Mouse (Mus musculus) hindbrain, embryonic 15.5 days (tissue): ENCODE data around the gene Bex6. TPM values are rescaled to one million over a fixed set of nuclear protein-coding genes. Genes with fewer than 3 reads are reported as not detected.

Source experiments
- ATAC-seq: fragments of 200-750 bp; cut with Nextera tagmentation; 2 replicates; pipeline ENCODE4 v1.8.0; 2017; ENCODE audit warnings: low read depth, moderate number of reproducible peaks, moderate TSS enrichment; ENCODE audit not compliant: low FRiP score
- H3K27ac ChIP-seq: fragments of 300-500 bp; sonication (generic); replicated peaks from 2 replicates; pipeline ENCODE4 v1.5.1; 2015; ENCODE audit warnings: mild to moderate bottlenecking, inconsistent platforms
- H3K27me3 ChIP-seq: fragments of 300-500 bp; sonication (generic); 2 replicates; pipeline ENCODE4 v1.6.1; 2015; ENCODE audit warnings: control low read depth, inconsistent platforms
- H3K36me3 ChIP-seq: fragments of 300-500 bp; sonication (generic); 2 replicates; pipeline ENCODE4 v1.6.1; 2015; ENCODE audit warnings: control low read depth, inconsistent platforms
- H3K4me1 ChIP-seq: fragments of 300-500 bp; sonication (generic); replicated peaks from 2 replicates; pipeline ENCODE4 v1.6.1; 2015; ENCODE audit warnings: control low read depth, inconsistent platforms
- H3K4me2 ChIP-seq: fragments of 300-500 bp; sonication (generic); 2 replicates; pipeline ENCODE4 v1.6.1; 2015; ENCODE audit warnings: moderate library complexity, mild to moderate bottlenecking, inconsistent platforms
- H3K4me3 ChIP-seq: fragments of 300-500 bp; sonication (generic); 2 replicates; pipeline ENCODE4 v1.5.1; 2015; ENCODE audit warnings: mild to moderate bottlenecking, inconsistent platforms
- H3K9ac ChIP-seq: fragments of 300-500 bp; sonication (generic); 2 replicates; pipeline ENCODE4 v1.6.1; 2015; ENCODE audit warnings: inconsistent platforms
- H3K9me3 ChIP-seq: fragments of 300-500 bp; sonication (generic); 2 replicates; pipeline ENCODE4 v1.6.1; 2016; ENCODE audit warnings: control low read depth, inconsistent platforms
- WGBS: fragments of 180-500 bp; shearing (Covaris S2); methylation state at CpG from one replicate; pipeline ENCODE4 v1.1.7; 2015; 5-methylcytosine and 5-hydroxymethylcytosine counted together
- polyA plus RNA-seq: library from polyadenylated mRNA; unstranded; fragments of >200 nt; fragmentation: Nextera tagmentation; extraction: Ambion mirVana; gene quantifications from 2 replicates; pipeline ENCODE4 v1.2.1, GENCODE M21; 2015

The Bex6 gene
- polyA plus RNA-seq, result not detected in 2 replicates

DNA sequence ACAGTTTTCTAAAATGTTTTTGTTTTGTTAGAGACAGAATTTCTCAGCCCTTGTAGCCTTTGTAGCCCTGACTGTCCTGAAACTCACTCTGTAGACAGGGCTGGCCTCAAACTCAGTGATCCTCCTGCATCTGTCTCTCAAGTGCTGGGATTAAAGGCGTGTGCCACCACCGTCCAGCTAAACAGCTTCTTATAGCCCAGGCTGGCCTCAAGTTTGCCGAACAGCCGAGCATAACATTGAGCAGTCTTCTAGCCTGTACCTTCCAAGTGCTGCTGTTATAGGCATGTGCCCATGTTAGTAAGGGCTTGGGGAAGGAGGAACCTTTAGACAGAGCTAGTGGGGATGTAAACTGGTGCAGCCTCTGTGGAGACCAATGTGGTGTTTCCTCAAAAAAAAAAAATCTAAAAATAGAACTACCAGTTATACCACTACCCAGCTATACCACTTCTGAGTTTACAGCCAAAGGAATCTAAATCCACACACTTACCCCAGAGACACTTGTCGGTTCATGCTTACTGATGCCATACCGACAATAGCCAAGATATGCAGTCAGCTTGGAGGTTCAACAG lies at the start of gene Bex6:
TSS of gene Bex6 (plus strand) at position 491 of the 569 bp plus-strand sequence.
- no peak within 1 kb of the TSS for H3K4me3 ChIP-seq
- whole genome bisulfite sequencing, result 89% methylated on average over 6 of the region's 6 CpGs

DNA sequence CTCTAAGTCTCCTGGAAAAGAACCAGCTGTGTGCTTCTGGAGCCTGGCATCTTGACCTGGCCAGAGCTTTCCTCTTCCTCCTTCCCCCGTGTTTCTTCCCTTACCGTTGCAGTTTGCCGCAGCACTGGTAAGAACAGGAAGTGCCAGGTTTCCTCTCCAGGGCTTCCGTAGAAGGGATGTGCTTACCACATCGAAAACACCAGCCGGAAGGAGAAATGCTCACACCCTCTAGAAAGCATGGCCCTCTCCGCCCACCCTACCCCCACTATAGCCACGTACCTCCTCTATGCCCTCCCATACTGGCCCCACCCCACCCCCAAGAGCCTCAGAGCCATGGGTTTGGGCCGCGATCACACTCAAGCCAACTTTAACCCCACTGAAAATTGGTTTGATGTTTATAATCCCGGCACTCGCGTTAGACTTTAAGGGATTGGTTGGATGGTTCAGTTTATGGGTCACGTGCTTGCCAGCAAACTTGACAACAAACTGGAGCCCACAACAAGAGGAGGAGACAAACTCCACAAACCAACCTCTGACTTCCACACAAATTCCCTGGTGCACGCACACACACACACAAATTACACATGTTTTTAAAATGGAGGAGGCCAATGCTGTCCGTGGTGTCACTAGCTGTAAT lies 49.3 kb upstream of the Bex6 start:
- ATAC-seq, result no peak
- Histone ChIP-seq H3K9ac (no peak overlapping the region), H3K27me3 (no peaks in the 10 kb centered on the region), H3K4me3 (no peak overlapping the region), H3K9me3 (no peaks in the 10 kb centered on the region), H3K4me2 (no peak overlapping the region), H3K27ac (no peak overlapping the region), H3K36me3 (no peaks in the 10 kb centered on the region), H3K4me1 (no peaks in the 10 kb centered on the region)
- WGBS, result 76% methylated on average over 16 of the region's 16 CpGs

More for the DNA sequence above, at the start of gene Bex6:
- no peak within 1 kb of the TSS for H3K27ac ChIP-seq
- H3K9ac ChIP-seq, result no peak within 1 kb of the TSS
- ATAC-seq, result no peak
- no peaks in the 10 kb centered on the region for H3K27me3 ChIP-seq
- no peaks in the 10 kb centered on the region for H3K4me1 ChIP-seq
- H3K36me3 ChIP-seq, result no peaks in the 10 kb centered on the region
- no peaks in the 10 kb centered on the region for H3K9me3 ChIP-seq
- no peak within 1 kb of the TSS for H3K4me2 ChIP-seq

DNA sequence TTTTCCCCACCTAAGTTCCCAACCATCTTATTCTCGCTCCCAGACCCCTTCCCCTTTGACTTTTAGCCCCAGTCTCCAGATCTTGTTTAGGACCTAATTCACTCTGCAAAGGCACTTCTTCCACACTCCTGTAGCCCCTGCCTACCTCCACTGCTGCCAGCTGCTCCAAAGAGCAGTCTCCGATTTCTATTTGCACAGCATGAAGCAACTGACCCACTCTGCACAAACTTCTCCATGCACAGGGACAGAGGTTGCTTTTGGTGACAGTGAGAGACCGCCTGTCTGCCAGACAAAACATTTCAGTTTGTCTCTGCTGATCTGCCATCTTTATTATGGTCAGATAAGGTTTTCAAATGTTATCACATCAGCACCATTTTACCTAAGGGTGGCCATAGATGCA lies 46.5 kb upstream of the Bex6 start:
- Histone ChIP-seq H3K36me3 (no peaks in the 10 kb centered on the region), H3K4me2 (no peak overlapping the region)

DNA sequence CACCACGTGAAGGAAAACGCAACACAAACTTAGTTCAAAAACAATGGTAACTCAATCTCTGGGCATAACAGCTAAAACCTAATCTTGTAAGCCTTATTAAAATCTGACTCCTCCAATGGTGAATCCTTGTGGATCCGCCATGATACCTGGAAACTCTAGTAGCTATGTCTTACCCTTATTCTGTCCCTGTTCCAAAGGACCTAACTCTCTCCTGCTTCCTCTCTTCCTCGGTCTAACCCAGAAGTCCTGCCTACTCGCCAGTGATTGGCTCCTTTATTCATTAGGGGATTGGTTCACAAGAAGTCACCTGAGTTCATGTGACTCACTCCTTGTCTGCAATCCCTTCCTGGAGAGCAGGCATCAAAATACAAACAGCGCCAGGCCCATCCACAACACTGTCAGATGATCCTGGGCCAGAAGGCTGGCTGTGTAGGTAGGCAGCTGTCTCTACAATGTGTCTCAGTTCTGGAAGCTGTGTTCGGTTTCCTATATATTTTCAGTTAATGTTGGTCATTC lies 43.7 kb upstream of the Bex6 start:
- H3K9ac ChIP-seq, result no peak overlapping the region
- WGBS, result 83% methylated on average over 7 of the region's 7 CpGs
- H3K4me3 ChIP-seq, result no peak overlapping the region
- H3K27me3 ChIP-seq, result no peaks in the 10 kb centered on the region
- no peaks in the 10 kb centered on the region for H3K4me1 ChIP-seq
- no peaks in the 10 kb centered on the region for H3K9me3 ChIP-seq
- no peaks in the 10 kb centered on the region for H3K36me3 ChIP-seq
- H3K4me2 ChIP-seq, result no peak overlapping the region
- H3K27ac ChIP-seq, result no peak overlapping the region
- no peak for ATAC-seq

More for the DNA sequence above, 46.5 kb upstream of the Bex6 start:
- Histone ChIP-seq H3K4me3 (no peak overlapping the region), H3K9me3 (no peaks in the 10 kb centered on the region), H3K27me3 (no peaks in the 10 kb centered on the region), H3K4me1 (no peaks in the 10 kb centered on the region), H3K27ac (no peak overlapping the region), H3K9ac (no peak overlapping the region)
- ATAC-seq, result no peak
- 93% methylated on average over 3 of the region's 3 CpGs for WGBS

DNA sequence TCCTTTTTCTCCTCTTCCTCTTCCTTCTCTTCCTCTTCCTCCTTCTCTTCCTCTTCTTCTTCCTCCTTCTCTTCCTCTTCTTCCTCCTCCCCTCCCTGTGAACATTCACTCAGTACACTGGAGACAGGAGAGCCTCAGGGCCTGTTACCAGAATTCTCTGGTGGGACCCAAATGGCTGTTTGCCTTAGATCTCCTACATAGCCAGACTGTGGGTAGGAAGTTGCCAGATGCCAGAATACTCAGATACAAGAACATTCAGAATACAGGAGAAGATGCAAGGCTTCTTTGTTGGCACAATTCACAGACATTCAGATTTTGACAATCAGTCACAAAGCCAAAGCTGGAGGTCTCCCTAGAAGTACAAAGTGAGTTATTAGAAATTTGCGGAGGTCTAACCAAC lies 40.7 kb upstream of the Bex6 start:
- Histone ChIP-seq H3K36me3 (no peaks in the 10 kb centered on the region), H3K4me3 (no peak overlapping the region), H3K27ac (no peak overlapping the region), H3K4me2 (no peak overlapping the region), H3K9ac (no peak overlapping the region), H3K9me3 (no peaks in the 10 kb centered on the region), H3K27me3 (no peaks in the 10 kb centered on the region), H3K4me1 (no peaks in the 10 kb centered on the region)
- ATAC-seq, result no peak
- 98% methylated on average over 1 of the region's 1 CpGs for WGBS

DNA sequence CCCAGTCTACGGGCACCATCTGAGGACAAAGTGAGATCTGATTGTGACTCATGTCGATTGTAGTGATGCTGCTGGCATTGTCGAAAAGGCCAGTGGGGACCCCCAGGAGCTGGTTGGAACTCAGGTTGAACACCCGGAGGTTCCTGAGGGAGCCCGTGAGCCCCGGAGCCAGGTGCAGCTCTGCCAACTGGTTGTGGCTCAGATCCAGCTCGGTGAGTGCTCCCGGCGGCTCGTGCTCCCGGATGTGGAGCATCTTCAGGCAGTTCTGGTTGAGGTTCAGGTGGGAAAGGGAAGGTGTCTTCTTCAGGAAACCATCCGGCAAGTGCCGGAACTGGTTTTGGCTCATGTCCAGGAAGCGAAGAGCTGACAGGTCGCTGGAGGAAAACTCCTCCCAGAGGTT lies 35.9 kb upstream of the Bex6 start:
- H3K36me3 ChIP-seq, result no peaks in the 10 kb centered on the region
- no peak overlapping the region for H3K4me3 ChIP-seq
- 96% methylated on average over 15 of the region's 15 CpGs for WGBS
- no peaks in the 10 kb centered on the region for H3K27me3 ChIP-seq
- H3K9ac ChIP-seq, result no peak overlapping the region
- H3K27ac ChIP-seq, result no peak overlapping the region
- no peaks in the 10 kb centered on the region; the same call in 1 of the 2 replicates for H3K4me1 ChIP-seq
- H3K9me3 ChIP-seq, result no peaks in the 10 kb centered on the region
- H3K4me2 ChIP-seq, result no peak overlapping the region
- no peak for ATAC-seq

DNA sequence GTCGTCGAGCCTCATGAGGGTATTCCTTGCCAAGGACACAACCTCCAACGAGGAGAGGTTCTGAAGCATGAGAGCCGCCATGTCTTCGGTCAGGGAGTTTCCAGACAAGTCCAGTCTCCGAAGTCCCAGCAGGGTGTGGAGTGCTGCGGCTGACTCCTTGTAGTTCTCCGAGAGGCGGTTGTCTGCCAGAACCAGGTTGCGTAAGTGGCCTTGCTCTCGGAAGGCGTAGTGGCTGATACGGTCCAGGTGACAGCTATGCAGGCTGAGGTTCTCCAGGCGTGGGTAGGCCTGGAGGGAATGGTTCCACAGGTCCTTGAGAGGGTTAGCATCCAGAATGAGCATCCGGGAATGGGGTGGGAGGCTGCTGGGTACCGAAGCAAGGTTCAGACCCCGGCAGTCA lies 35.0 kb upstream of the Bex6 start:
- Histone ChIP-seq H3K4me2 (no peak overlapping the region), H3K27me3 (no peaks in the 10 kb centered on the region), H3K9ac (no peak overlapping the region), H3K27ac (no peak overlapping the region), H3K4me3 (no peak overlapping the region), H3K9me3 (no peaks in the 10 kb centered on the region), H3K4me1 (no peaks in the 10 kb centered on the region; the same call in 1 of the 2 replicates), H3K36me3 (no peaks in the 10 kb centered on the region)
- ATAC-seq, result no peak
- 93% methylated on average over 17 of the region's 17 CpGs for WGBS

DNA sequence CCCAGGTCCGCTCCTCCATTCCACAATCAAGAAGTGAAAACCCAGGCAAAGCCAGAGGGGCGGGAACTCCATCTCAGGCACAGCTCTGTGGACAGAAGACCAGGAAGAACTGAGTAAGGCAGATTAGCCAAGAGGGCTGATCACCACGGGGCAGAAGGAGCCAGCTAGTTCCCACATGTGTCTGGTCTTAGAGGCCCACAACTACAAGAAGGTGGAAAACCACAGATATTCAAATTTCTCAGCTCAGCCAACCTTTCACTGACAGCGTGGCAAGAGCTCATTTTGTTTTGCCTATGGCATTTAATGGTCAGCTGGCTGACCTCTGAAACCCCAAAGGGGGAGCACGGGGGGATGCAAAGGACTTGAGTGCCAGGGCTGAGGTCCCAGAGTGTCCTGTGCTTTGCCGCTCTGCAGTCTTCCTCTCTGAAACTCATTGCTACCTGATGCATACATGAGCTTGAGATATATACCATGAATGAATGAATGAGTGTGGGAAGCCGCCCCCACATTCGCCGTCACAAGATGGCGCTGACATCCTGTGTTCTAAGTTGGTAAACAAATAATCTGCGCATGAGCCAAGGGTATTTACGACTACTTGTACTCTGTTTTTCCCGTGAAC lies 31.9 kb upstream of the Bex6 start:
- Histone ChIP-seq H3K4me2 (peak overlapping the region; percentile 42), H3K9me3 (no peaks in the 10 kb centered on the region), H3K36me3 (no peaks in the 10 kb centered on the region), H3K9ac (no peak overlapping the region), H3K4me1 (no peaks in the 10 kb centered on the region; the same call in 1 of the 2 replicates), H3K4me3 (no peak overlapping the region), H3K27ac (no peak overlapping the region), H3K27me3 (no peaks in the 10 kb centered on the region)
- WGBS, result 59% methylated on average over 12 of the region's 13 CpGs
- peak; percentile 48; the same call in 1 of the 2 replicates for ATAC-seq

DNA sequence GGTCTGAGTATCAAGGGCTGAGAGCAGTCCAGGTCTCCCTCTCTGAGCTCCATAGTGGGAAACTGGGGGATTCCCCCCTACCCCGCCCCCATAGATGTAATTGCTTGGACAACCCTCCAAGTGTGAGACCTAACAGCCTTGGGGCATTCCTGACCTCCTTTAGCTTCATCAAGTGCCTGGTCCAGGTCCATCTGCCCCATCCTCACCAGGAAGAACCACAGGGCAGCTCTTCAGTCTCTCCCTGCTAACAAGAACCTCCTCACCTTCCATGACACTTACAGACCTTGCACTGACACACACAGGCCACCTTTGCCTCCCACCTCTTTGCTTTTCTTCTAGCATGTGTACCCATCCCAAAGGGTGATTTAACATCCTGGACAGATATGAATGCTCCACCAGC lies 25.6 kb upstream of the Bex6 start:
- Histone ChIP-seq H3K4me3 (no peak overlapping the region), H3K27me3 (no peaks in the 10 kb centered on the region), H3K9ac (no peak overlapping the region), H3K36me3 (no peaks in the 10 kb centered on the region), H3K27ac (peak overlapping the region; percentile 7; the same call in 1 of the 2 replicates), H3K4me2 (no peak overlapping the region), H3K9me3 (no peaks in the 10 kb centered on the region), H3K4me1 (no peaks in the 10 kb centered on the region)
- WGBS, result 85% methylated on average over 1 of the region's 1 CpGs
- ATAC-seq, result no peak

DNA sequence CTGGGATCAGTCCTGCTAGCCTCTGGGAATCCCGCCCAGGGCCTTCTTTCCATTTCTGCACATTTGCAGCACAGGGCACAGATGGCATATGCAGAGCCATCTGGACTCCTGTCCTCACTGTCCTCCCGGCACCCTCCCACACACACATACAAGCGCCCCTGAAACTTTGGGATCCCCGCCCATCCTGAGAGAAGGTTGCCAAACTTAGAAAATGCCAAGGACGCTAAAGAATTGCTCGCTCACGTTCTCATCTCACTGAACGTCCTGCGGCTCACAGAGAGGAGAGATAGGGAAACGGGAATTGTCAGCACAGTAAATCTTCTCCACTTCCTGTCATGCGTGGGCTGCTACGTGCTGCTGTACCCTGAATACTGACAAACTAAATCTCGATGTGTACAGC lies 25.2 kb upstream of the Bex6 start:
- no peaks in the 10 kb centered on the region for H3K9me3 ChIP-seq

DNA sequence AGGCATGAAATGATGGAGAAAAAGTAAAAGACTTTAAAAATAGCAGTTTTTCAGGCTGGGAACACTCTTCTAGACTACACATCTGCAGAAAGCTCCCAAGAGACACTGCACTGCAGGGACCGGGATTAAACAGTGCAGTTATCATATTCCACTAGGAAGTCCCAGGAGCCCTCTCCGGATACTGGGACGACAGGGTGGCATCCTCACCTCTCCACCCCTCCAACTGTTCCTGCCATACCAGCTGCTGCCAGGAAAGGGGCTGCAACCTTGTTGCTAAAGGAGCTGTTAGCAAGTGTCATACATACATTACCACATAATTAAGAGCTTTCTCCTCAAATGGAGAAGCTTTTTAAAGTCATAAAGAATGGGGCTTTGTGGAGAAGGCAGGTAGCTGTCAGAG lies 22.9 kb upstream of the Bex6 start:
- no peaks in the 10 kb centered on the region for H3K9me3 ChIP-seq
- 47% methylated on average over 3 of the region's 3 CpGs for WGBS
- no peak overlapping the region for H3K9ac ChIP-seq
- H3K4me3 ChIP-seq, result no peak overlapping the region
- no peaks in the 10 kb centered on the region for H3K4me1 ChIP-seq
- H3K27ac ChIP-seq, result no peak overlapping the region
- no peaks in the 10 kb centered on the region for H3K36me3 ChIP-seq
- no peak for ATAC-seq
- no peaks in the 10 kb centered on the region for H3K27me3 ChIP-seq
- H3K4me2 ChIP-seq, result no peak overlapping the region

More for the DNA sequence above, 25.2 kb upstream of the Bex6 start:
- H3K4me2 ChIP-seq, result no peak overlapping the region
- no peaks in the 10 kb centered on the region for H3K4me1 ChIP-seq
- no peak overlapping the region for H3K9ac ChIP-seq
- no peak overlapping the region for H3K4me3 ChIP-seq
- peak overlapping the region; percentile 7; the same call in 1 of the 2 replicates for H3K27ac ChIP-seq
- H3K27me3 ChIP-seq, result no peaks in the 10 kb centered on the region
- 62% methylated on average over 13 of the region's 13 CpGs for WGBS
- peak; percentile 54; the same call in 1 of the 2 replicates for ATAC-seq
- no peaks in the 10 kb centered on the region for H3K36me3 ChIP-seq

DNA sequence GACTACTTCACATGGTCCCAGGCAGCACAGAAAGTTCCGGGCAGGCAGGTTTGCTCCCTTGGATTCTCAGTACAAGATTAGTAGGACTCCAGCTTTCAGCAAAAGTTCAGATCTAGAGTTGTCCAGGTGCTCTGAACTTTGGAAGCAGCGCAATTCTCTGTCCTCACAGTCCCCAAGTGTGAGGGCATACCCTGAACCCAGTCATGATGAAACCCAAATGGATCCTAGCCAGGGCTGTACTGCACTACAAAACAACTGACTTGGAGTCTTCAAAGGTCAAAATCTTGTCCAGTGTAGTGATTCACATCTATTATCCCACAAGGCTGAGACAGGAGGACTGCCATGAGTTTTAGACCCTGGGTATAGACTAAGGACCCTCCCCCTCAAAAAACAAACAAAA lies 22.3 kb upstream of the Bex6 start:
- H3K9ac ChIP-seq, result no peak overlapping the region
- no peak overlapping the region for H3K27ac ChIP-seq
- H3K9me3 ChIP-seq, result no peaks in the 10 kb centered on the region
- no peaks in the 10 kb centered on the region for H3K27me3 ChIP-seq
- H3K4me3 ChIP-seq, result no peak overlapping the region
- no peak overlapping the region for H3K4me2 ChIP-seq
- H3K4me1 ChIP-seq, result no peaks in the 10 kb centered on the region
- no peaks in the 10 kb centered on the region for H3K36me3 ChIP-seq
- 95% methylated on average over 2 of the region's 2 CpGs for WGBS
- ATAC-seq, result no peak
